Mouse (Mus musculus): Measurements from ENCODE around the gene Rasgrp3. TPM values are rescaled to one million over a fixed set of nuclear protein-coding genes. Genes with fewer than 3 reads are reported as not detected.

Gene Rasgrp3
- total and polyA plus RNA-seq, 2 experiments = 1.5 to 7.9 TPM

DNA sequence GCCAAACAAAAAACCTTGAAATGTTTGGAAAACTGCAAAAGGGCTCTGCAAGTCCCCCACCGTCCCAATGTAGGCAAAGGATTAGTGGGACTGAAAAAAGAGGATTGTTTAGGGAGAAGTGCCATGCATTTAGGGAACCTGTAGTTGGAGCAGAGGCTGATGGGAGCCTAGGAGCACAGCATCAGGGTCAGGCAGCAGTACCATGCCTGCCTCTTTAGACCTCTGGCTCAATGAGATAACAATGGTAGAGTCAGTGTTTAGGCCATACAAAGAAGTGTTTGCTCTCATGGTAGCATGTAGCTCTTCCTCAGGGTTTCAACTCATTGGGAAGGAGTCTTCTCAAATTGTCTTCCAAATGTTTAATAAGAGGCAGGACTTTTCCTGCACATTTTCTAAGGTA is 40.3 kb downstream of the Rasgrp3 start:
- 82% methylated on average over 1 of the region's 1 CpGs for WGBS
- no peak for TF ChIP-seq CTCF (IDR thresholded peaks at IDR 0.05; ENCODE audit: low read depth, low read length)
- TF ChIP-seq POLR2A (IDR thresholded peaks at IDR 0.05; ENCODE audit: extremely low read depth, insufficient read depth, low read length) = no peak
- Histone ChIP-seq H3K4me1 (ENCODE audit: control insufficient read depth, insufficient read depth, low read length) (peaks cover 6% of the 10 kb centered on the region), H3K79me2 (ENCODE audit: control insufficient read depth, insufficient read depth, low read length) (no peaks in the 10 kb centered on the region), H3K9ac (ENCODE audit: low read depth, low read length) (no peak overlapping the region), H3K27me3 (ENCODE audit: control insufficient read depth, insufficient read depth, low read length) (no peaks in the 10 kb centered on the region), H3K27ac (replicated peaks; ENCODE audit: insufficient read depth, low read depth, low read length) (no peak overlapping the region), H3K4me3 (ENCODE audit: insufficient read depth, low read depth, low read length) (no peak overlapping the region), H3K36me3 (ENCODE audit: control insufficient read depth, insufficient read depth, low read length) (no peaks in the 10 kb centered on the region)
- DNase-seq (ENCODE audit: extremely low read depth, low read depth, low spot score) = no peak

DNA sequence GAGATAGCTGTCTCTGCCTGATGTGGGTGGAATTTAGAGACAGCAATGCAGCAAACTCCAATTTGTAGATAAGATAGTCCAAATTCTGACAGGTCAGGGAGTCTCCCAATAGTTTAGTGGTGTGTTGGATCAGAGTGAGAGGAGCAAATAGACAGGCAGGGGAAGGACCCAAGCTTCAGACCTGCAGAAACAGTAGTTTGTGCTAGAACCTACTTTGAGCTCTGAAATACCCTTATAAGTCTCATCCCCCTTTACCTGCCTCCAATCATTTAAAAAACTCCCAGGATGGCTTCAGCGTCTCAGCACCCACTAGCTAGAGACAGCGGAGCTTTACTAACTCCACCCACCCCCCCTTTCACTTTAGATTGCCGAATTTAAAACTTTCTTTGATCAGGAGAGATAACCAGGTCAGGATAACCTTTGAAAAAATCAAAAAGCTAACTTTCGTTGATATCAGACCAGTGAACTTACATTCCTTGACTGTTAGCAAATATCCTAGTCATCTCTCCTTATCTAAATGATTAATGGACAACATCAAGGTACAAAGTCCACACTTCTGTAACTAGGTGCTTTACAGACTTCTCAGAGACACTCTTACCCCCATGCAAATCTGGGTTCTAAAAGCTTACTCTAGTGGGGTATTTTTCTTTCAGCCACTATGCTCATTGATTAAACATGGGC is 41.2 kb downstream of the Rasgrp3 start:
- no peak for TF ChIP-seq POLR2A (IDR thresholded peaks at IDR 0.05; ENCODE audit: extremely low read depth, insufficient read depth, low read length)
- peak; percentile 53 for DNase-seq (ENCODE audit: extremely low read depth, low read depth, low spot score)
- H3K79me2 ChIP-seq (ENCODE audit: control insufficient read depth, insufficient read depth, low read length) = no peaks in the 10 kb centered on the region
- 18% methylated on average over 4 of the region's 4 CpGs for WGBS
- H3K27ac ChIP-seq (replicated peaks; ENCODE audit: insufficient read depth, low read depth, low read length) = no peak overlapping the region
- H3K4me3 ChIP-seq (ENCODE audit: insufficient read depth, low read depth, low read length) = no peak overlapping the region
- no peak overlapping the region for H3K9ac ChIP-seq (ENCODE audit: low read depth, low read length)
- no peaks in the 10 kb centered on the region for H3K36me3 ChIP-seq (ENCODE audit: control insufficient read depth, insufficient read depth, low read length)
- H3K4me1 ChIP-seq (ENCODE audit: control insufficient read depth, insufficient read depth, low read length) = peaks cover 6% of the 10 kb centered on the region
- no peaks in the 10 kb centered on the region for H3K27me3 ChIP-seq (ENCODE audit: control insufficient read depth, insufficient read depth, low read length)

DNA sequence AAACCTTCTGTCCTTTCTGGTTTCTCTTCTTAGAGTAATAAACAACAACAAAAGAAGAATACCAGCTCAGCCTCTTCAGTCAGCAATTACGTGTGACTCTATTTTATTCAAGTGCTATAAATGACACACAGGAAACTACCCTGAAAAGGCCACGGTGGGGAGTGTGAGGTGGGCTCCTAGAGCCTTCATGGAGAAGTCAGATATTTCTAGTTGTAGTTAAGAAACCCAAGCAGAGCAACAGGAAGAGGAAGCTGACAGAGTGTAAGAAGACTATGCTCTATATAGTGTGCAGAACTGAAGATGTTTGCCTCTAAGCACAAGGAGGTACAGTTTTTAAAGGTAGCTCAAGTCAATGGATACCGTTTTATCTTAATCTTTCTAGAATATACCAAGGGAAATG is 42.0 kb downstream of the Rasgrp3 start:
- no peak overlapping the region for H3K27ac ChIP-seq (replicated peaks; ENCODE audit: insufficient read depth, low read depth, low read length)
- H3K79me2 ChIP-seq (ENCODE audit: control insufficient read depth, insufficient read depth, low read length) = no peaks in the 10 kb centered on the region
- peaks cover 6% of the 10 kb centered on the region for H3K4me1 ChIP-seq (ENCODE audit: control insufficient read depth, insufficient read depth, low read length)
- no peaks in the 10 kb centered on the region for H3K36me3 ChIP-seq (ENCODE audit: control insufficient read depth, insufficient read depth, low read length)
- H3K4me3 ChIP-seq (ENCODE audit: insufficient read depth, low read depth, low read length) = no peak overlapping the region
- 84% methylated on average over 3 of the region's 3 CpGs for WGBS
- H3K9ac ChIP-seq (ENCODE audit: low read depth, low read length) = no peak overlapping the region
- TF ChIP-seq CTCF (IDR thresholded peaks at IDR 0.05; ENCODE audit: low read depth, low read length) (no peak), POLR2A (IDR thresholded peaks at IDR 0.05; ENCODE audit: extremely low read depth, insufficient read depth, low read length) (no peak)
- H3K27me3 ChIP-seq (ENCODE audit: control insufficient read depth, insufficient read depth, low read length) = no peaks in the 10 kb centered on the region
- no peak for DNase-seq (ENCODE audit: extremely low read depth, low read depth, low spot score)

DNA sequence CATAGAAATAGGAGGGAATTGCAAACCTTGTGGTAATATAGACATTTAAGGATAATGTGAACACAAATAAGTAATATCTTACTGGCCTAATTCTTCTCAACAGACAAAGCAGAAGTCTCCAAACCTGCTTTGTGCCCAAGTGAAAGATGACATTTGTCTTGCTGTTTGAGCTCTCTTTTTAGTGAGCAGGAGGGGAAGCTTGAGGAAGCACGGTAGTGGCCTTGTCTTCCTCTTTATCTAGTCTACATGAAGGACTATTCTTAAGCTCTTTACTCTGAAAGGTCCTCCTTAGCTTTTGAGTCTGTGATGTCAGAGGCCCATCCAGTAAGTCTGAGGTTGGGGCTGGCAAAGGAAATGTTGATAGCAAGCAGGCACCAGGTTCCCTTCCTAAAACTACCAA is 43.1 kb downstream of the Rasgrp3 start:
- H3K4me3 ChIP-seq (ENCODE audit: insufficient read depth, low read depth, low read length) = no peak overlapping the region
- H3K4me1 ChIP-seq (ENCODE audit: control insufficient read depth, insufficient read depth, low read length) = peaks cover 6% of the 10 kb centered on the region
- no peaks in the 10 kb centered on the region for H3K27me3 ChIP-seq (ENCODE audit: control insufficient read depth, insufficient read depth, low read length)
- H3K27ac ChIP-seq (replicated peaks; ENCODE audit: insufficient read depth, low read depth, low read length) = no peak overlapping the region
- H3K36me3 ChIP-seq (ENCODE audit: control insufficient read depth, insufficient read depth, low read length) = no peaks in the 10 kb centered on the region
- no peak for TF ChIP-seq CTCF (IDR thresholded peaks at IDR 0.05; ENCODE audit: low read depth, low read length)
- no peak for TF ChIP-seq POLR2A (IDR thresholded peaks at IDR 0.05; ENCODE audit: extremely low read depth, insufficient read depth, low read length)
- 63% methylated on average over 1 of the region's 1 CpGs for WGBS
- no peak for DNase-seq (ENCODE audit: extremely low read depth, low read depth, low spot score)
- H3K9ac ChIP-seq (ENCODE audit: low read depth, low read length) = no peak overlapping the region
- no peaks in the 10 kb centered on the region for H3K79me2 ChIP-seq (ENCODE audit: control insufficient read depth, insufficient read depth, low read length)

DNA sequence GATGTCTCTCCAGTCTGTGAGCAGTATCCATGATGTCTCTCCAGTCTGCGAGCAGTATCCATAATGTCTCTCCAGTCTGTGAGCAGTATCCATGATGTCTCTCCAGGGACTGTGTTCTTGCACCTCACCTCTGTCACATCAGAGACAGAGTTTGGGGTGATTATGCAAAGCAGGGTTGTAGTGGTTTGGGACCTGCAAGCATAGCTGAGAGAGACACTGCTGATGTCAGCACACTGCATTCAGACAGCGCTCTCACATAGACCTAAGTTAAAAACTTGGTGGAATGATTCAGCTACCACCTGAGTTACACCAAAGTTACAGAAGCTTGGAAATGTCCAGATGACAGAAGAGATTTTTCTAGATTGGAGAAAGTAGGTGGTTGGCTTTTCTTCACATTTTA is 44.0 kb downstream of the Rasgrp3 start:
- no peaks in the 10 kb centered on the region for H3K36me3 ChIP-seq (ENCODE audit: control insufficient read depth, insufficient read depth, low read length)
- no peak for DNase-seq (ENCODE audit: extremely low read depth, low read depth, low spot score)
- H3K27me3 ChIP-seq (ENCODE audit: control insufficient read depth, insufficient read depth, low read length) = no peaks in the 10 kb centered on the region
- H3K27ac ChIP-seq (replicated peaks; ENCODE audit: insufficient read depth, low read depth, low read length) = no peak overlapping the region
- H3K4me3 ChIP-seq (ENCODE audit: insufficient read depth, low read depth, low read length) = no peak overlapping the region
- WGBS = 92% methylated on average over 2 of the region's 2 CpGs
- no peaks in the 10 kb centered on the region for H3K79me2 ChIP-seq (ENCODE audit: control insufficient read depth, insufficient read depth, low read length)
- TF ChIP-seq CTCF (IDR thresholded peaks at IDR 0.05; ENCODE audit: low read depth, low read length) (no peak), POLR2A (IDR thresholded peaks at IDR 0.05; ENCODE audit: extremely low read depth, insufficient read depth, low read length) (no peak)
- H3K4me1 ChIP-seq (ENCODE audit: control insufficient read depth, insufficient read depth, low read length) = peaks cover 6% of the 10 kb centered on the region
- H3K9ac ChIP-seq (ENCODE audit: low read depth, low read length) = no peak overlapping the region

DNA sequence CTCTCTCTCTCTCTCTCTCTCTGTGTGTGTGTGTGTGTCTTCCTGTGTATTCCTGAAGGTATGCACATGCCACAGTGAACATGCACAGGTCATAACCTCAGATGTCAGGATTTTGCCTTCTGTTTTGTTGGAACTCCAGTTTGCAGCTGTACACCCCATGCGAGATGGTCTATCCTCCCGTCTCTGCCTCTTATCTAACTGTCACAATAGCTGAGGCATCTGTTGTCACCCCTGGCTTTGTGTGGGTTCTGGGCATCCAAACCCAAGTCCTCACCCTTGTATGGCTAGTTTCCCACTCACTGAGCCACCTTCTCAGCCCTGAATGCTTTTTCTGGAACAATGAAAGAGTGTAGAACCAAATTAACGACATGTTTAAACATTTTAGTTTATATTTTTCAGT is 44.7 kb downstream of the Rasgrp3 start:
- WGBS = 79% methylated on average over 3 of the region's 3 CpGs
- Histone ChIP-seq H3K36me3 (ENCODE audit: control insufficient read depth, insufficient read depth, low read length) (no peaks in the 10 kb centered on the region), H3K27ac (replicated peaks; ENCODE audit: insufficient read depth, low read depth, low read length) (no peak overlapping the region), H3K9ac (ENCODE audit: low read depth, low read length) (no peak overlapping the region), H3K27me3 (ENCODE audit: control insufficient read depth, insufficient read depth, low read length) (no peaks in the 10 kb centered on the region), H3K79me2 (ENCODE audit: control insufficient read depth, insufficient read depth, low read length) (no peaks in the 10 kb centered on the region), H3K4me1 (ENCODE audit: control insufficient read depth, insufficient read depth, low read length) (peaks cover 6% of the 10 kb centered on the region), H3K4me3 (ENCODE audit: insufficient read depth, low read depth, low read length) (no peak overlapping the region)
- DNase-seq (ENCODE audit: extremely low read depth, low read depth, low spot score) = no peak
- TF ChIP-seq POLR2A (IDR thresholded peaks at IDR 0.05; ENCODE audit: extremely low read depth, insufficient read depth, low read length) (no peak), CTCF (IDR thresholded peaks at IDR 0.05; ENCODE audit: low read depth, low read length) (no peak)

Data from liver, adult 2 months (tissue).